8 mouse cellular contexts compared by ENCODE assay signal in the genomic region with DNA sequence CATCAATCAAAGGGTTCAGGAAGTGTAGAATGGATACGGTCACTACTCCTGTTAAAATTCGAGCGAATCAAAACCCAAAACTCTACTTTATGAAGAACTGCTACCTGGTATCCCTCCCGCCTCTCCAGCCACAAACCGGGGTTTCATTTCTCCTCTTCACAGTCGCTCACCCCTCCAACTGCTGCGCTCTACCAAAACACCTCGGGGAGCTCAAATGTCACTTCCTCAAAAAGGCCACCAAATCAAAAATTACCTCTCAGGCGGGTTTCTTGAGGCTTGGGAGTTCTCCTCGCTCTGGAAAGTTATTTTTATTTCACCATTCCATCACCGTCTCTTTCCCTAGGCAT. TPM values are rescaled to one million over a fixed set of nuclear protein-coding genes. Genes with fewer than 3 reads are reported as not detected.
DNase-seq lines count a peak whose midpoint lies in the region; ATAC-seq and TF ChIP-seq lines count a peak whose summit lies in the region.

No protein-coding gene starts in this region.

- H3K27me3 ChIP-seq in heart, adult 2 months (ENCODE audit: control insufficient read depth, insufficient read depth, low read length), result peaks cover 6% of the 10 kb centered on the region
- H3K27me3 ChIP-seq in hindbrain, embryonic 12.5 days, result peaks cover 38% of the 10 kb centered on the region
- peaks cover 7% of the 10 kb centered on the region for H3K27me3 ChIP-seq in megakaryocyte, embryonic 14.5 days (replicated peaks)
- no peaks in the 10 kb centered on the region for H3K27me3 ChIP-seq in stomach, embryonic 14.5 days (ENCODE audit: control insufficient read depth, insufficient read depth, low read length)

- no peak for TF ChIP-seq CTCF in heart, adult 2 months (IDR thresholded peaks at IDR 0.05)

- no peaks in the 10 kb centered on the region for H3K79me2 ChIP-seq in heart, adult 2 months (replicated peaks; ENCODE audit: control insufficient read depth, insufficient read depth, low read length)

- WGBS in heart, adult 2 months, result 4% methylated on average over 11 of the region's 11 CpGs
- WGBS in hindbrain, embryonic 12.5 days, result 2% methylated on average over 11 of the region's 11 CpGs
- WGBS in stomach, embryonic 14.5 days, result under 1% methylated on average over 11 of the region's 11 CpGs

- peak in 1 of 2 experiments; percentile 13 for DNase-seq in heart, adult 2 months
- DNase-seq in heart, postnatal 4 days, result no peak
- peak; percentile 59 for DNase-seq in MEL-GATA-1-ER (ENCODE audit: extremely low read depth, low read depth)
- no peak for DNase-seq in cerebellum, adult 18-20 months
- no peak for DNase-seq in gastrocnemius, postnatal 25 days

- H3K4me3 ChIP-seq in heart, adult 2 months, result peak overlapping the region; percentile 39; the same call in 1 of the 2 replicates
- peak overlapping the region; percentile 61 for H3K4me3 ChIP-seq in hindbrain, embryonic 12.5 days
- peak overlapping the region; percentile 98 for H3K4me3 ChIP-seq in megakaryocyte, embryonic 14.5 days (replicated peaks)
- H3K4me3 ChIP-seq in stomach, embryonic 14.5 days (ENCODE audit: low read depth, low read length), result peak overlapping the region; percentile 57

- intact Hi-C loops in heart, adult 2 months (cut with DNase I), result no loop called here

- ATAC-seq in hindbrain, embryonic 12.5 days (ENCODE audit: low FRiP score), result no peak
- ATAC-seq in stomach, embryonic 14.5 days (ENCODE audit: insufficient number of reproducible peaks, insufficient read depth, low FRiP score, low read depth), result no peak

- no peaks in the 10 kb centered on the region for H3K36me3 ChIP-seq in heart, adult 2 months (ENCODE audit: control insufficient read depth, insufficient read depth, low read length)
- H3K36me3 ChIP-seq in hindbrain, embryonic 12.5 days, result no peaks in the 10 kb centered on the region
- no peaks in the 10 kb centered on the region for H3K36me3 ChIP-seq in megakaryocyte, embryonic 14.5 days (replicated peaks; ENCODE audit: low read length)
- H3K36me3 ChIP-seq in stomach, embryonic 14.5 days (ENCODE audit: control insufficient read depth, insufficient read depth, low read length), result no peaks in the 10 kb centered on the region

- no peaks in the 10 kb centered on the region for H3K4me1 ChIP-seq in heart, adult 2 months (ENCODE audit: control insufficient read depth, insufficient read depth, low read length)
- H3K4me1 ChIP-seq in hindbrain, embryonic 12.5 days, result peaks cover 17% of the 10 kb centered on the region
- peaks cover 39% of the 10 kb centered on the region for H3K4me1 ChIP-seq in megakaryocyte, embryonic 14.5 days
- H3K4me1 ChIP-seq in stomach, embryonic 14.5 days (ENCODE audit: control insufficient read depth, insufficient read depth, low read length), result no peaks in the 10 kb centered on the region

- TF ChIP-seq EP300 in heart, adult 2 months (IDR thresholded peaks at IDR 0.05; ENCODE audit: insufficient read depth, low read depth, low read length), result no peak

- peak overlapping the region; percentile 99 for H3K4me2 ChIP-seq in hindbrain, embryonic 12.5 days (replicated peaks)
- H3K4me2 ChIP-seq in stomach, embryonic 14.5 days (replicated peaks; ENCODE audit: low read depth, low read length), result peak overlapping the region; percentile 91

- no peak overlapping the region for H3K9ac ChIP-seq in heart, adult 2 months (ENCODE audit: low read depth, low read length)
- peak overlapping the region; percentile 58; the same call in 1 of the 2 replicates for H3K9ac ChIP-seq in hindbrain, embryonic 12.5 days
- peak overlapping the region; percentile 38; the same call in 1 of the 2 replicates for H3K9ac ChIP-seq in stomach, embryonic 14.5 days (replicated peaks; ENCODE audit: low read depth, low read length)

- TF ChIP-seq POLR2A in heart, adult 2 months (IDR thresholded peaks at IDR 0.05; ENCODE audit: insufficient read depth, low read depth, low read length), result no peak

- no peak overlapping the region for H3K27ac ChIP-seq in heart, adult 2 months
- H3K27ac ChIP-seq in hindbrain, embryonic 12.5 days, result no peak overlapping the region
- no peak overlapping the region for H3K27ac ChIP-seq in stomach, embryonic 14.5 days (ENCODE audit: low read length)

- no peaks in the 10 kb centered on the region for H3K9me3 ChIP-seq in hindbrain, embryonic 12.5 days (replicated peaks)
- no peaks in the 10 kb centered on the region for H3K9me3 ChIP-seq in megakaryocyte, embryonic 14.5 days
- no peaks in the 10 kb centered on the region for H3K9me3 ChIP-seq in stomach, embryonic 14.5 days (ENCODE audit: control insufficient read depth, low read depth, low read length)

RNA-seq across cellular contexts. Expression of gene Ap1s3, which starts 0.6 kb away (rescaled TPM):
- under 1 TPM; 0.20 to 0.29 TPM for total RNA-seq in heart, adult 2 months (2021)
- 0.12 and 2.9 TPM in 2 replicates for polyA plus RNA-seq in heart, adult 2 months (2012; rRNA removed)
- 1 to 10 TPM; 2.4 to 3.2 TPM for total RNA-seq in heart, postnatal 4 days (2021)
- 0.20 and 0.48 TPM in 2 replicates for polyA plus RNA-seq in hindbrain, embryonic 12.5 days (2016; fragmentation: Nextera tagmentation; extraction: Ambion mirVana)
- polyA plus RNA-seq in megakaryocyte, embryonic 14.5 days (2012; ENCODE audit: insufficient read depth, low replicate concordance), result 2.7 and 15.4 TPM in 2 replicates
- polyA plus RNA-seq in stomach, embryonic 14.5 days (2014; fragmentation: Nextera tagmentation; extraction: Ambion mirVana), result 0.43 and 0.50 TPM in 2 replicates
- not detected for total RNA-seq in gastrocnemius, postnatal 25 days (2021)

Comparison
In these comparisons a context has a peak if more than half of its experiments do, and no peak if none do; other contexts are left out.
1. H3K4me3 ChIP-seq: peak in every context shown above with its lines; median percentile 98 in megakaryocyte, embryonic 14.5 days; 61 in hindbrain, embryonic 12.5 days; 57 in stomach, embryonic 14.5 days; 39 in heart, adult 2 months.